Mouse (Mus musculus) cerebellum, adult (tissue): ENCODE results near the gene Rabl2.
A peak's percentile ranks its signal among the peaks of the same experiment; 100 is the strongest.

Experiments used
- ATAC-seq: cut with Nextera tagmentation; 2 replicates; pipeline ENCODE4 v1.9.2; 2017; ENCODE audit warnings: mild to moderate bottlenecking, moderate library complexity, mixed read lengths; ENCODE audit not compliant: insufficient number of reproducible peaks, low FRiP score, low TSS enrichment

Gene Rabl2

GRCm38 (mm10) chr15:89555591-89555990 is 36.1 kb downstream of the Rabl2 start:
- ATAC-seq, result no peak

- no peak for ATAC-seq
Measured at GRCm38 (mm10) chr15:89551733-89552132, 40.0 kb downstream of the Rabl2 start.

- no peak for ATAC-seq
Measured at GRCm38 (mm10) chr15:89550506-89550905, 41.2 kb downstream of the Rabl2 start.

- peak; percentile 61 for ATAC-seq
Measured at GRCm38 (mm10) chr15:89548837-89549236, 42.9 kb downstream of the Rabl2 start.

- no peak for ATAC-seq
Measured at GRCm38 (mm10) chr15:89547824-89548601, 43.7 kb downstream of the Rabl2 start.

- no peak for ATAC-seq
Measured at GRCm38 (mm10) chr15:89547321-89547720, 44.4 kb downstream of the Rabl2 start.

GRCm38 (mm10) chr15:89544171-89544570 is 47.6 kb downstream of the Rabl2 start:
- ATAC-seq, result peak; percentile 26; the same call in 1 of the 2 replicates

- ATAC-seq, result no peak
Measured at GRCm38 (mm10) chr15:89533843-89534207, 57.9 kb downstream of the Rabl2 start.

- 0 out of 2 replicates have a peak, but pooled peaks have one; percentile 8 for ATAC-seq
Measured at GRCm38 (mm10) chr15:89532924-89533842, 58.5 kb downstream of the Rabl2 start.
